Mouse (Mus musculus): Measurements from ENCODE around the gene Ggt5. TPM values are rescaled to one million over a fixed set of nuclear protein-coding genes. Genes with fewer than 3 reads are reported as not detected.

The Ggt5 gene
- total RNA-seq, 1 experiment, result 0.36 TPM

GRCm38 (mm10) chr10:75589651-75590050 lies 511 bp downstream of the Ggt5 start:
- Histone ChIP-seq H3K9me3 (ENCODE audit: control insufficient read depth, insufficient read depth, low read depth, low read length) (no peaks in the 10 kb centered on the region), H3K9ac (ENCODE audit: insufficient read depth, low read depth, low read length, poor library complexity, severe bottlenecking) (no peak overlapping the region), H3K4me1 (ENCODE audit: control insufficient read depth in 2 of 2, insufficient read depth in 2 of 2, low read length in 2 of 2, poor library complexity in 1 of 2) (peaks cover 0 to 5% of the 10 kb centered on the region in 2 experiments; a peak in 1 of 4 replicates), H3K36me3 (ENCODE audit: control insufficient read depth, insufficient read depth, low read length, poor library complexity, severe bottlenecking) (no peaks in the 10 kb centered on the region), H3K27ac (ENCODE audit: insufficient read depth, low read depth, low read length, poor library complexity, severe bottlenecking) (no peak overlapping the region), H3K4me3 (ENCODE audit: insufficient read depth in 1 of 2, low read depth in 1 of 2, low read length in 2 of 2, poor library complexity in 1 of 2, severe bottlenecking in 1 of 2) (no peak overlapping the region)
- no peak for DNase-seq (ENCODE audit: low read depth, low spot score)
- in situ Hi-C loops (cut with MboI; ENCODE audit: low sequenced_read_pairs in 2 of 2, unreplicated experiment in 2 of 2), result loop anchor here (10.0 to 25.0 kb wide), 2 partner anchors 365 to 373 kb away; partner anchors contain the start of gene Gm5134 (in 2 of the 2)
- TF ChIP-seq ZNF384 (IDR thresholded peaks at IDR 0.05; ENCODE audit: low read depth, low read length) (no peak), ZC3H11A (IDR thresholded peaks at IDR 0.05; ENCODE audit: borderline replicate concordance, low read depth, low read length) (no peak), CHD2 (IDR thresholded peaks at IDR 0.05; ENCODE audit: low read depth, low read length) (no peak), MAFK (IDR thresholded peaks at IDR 0.05; ENCODE audit: insufficient read depth, low read depth, low read length) (no peak), HCFC1 (IDR thresholded peaks at IDR 0.05; ENCODE audit: borderline replicate concordance, insufficient read depth, low read length) (no peak)

- no peaks in the 10 kb centered on the region for H3K36me3 ChIP-seq (ENCODE audit: control insufficient read depth, insufficient read depth, low read length, poor library complexity, severe bottlenecking)
- in situ Hi-C loops (cut with MboI; ENCODE audit: low sequenced_read_pairs in 2 of 2, unreplicated experiment in 2 of 2), result loop anchor here (10.0 to 25.0 kb wide), 2 partner anchors 363 to 371 kb away; partner anchors contain the start of gene Gm5134 (in 2 of the 2)
- H3K27ac ChIP-seq (ENCODE audit: insufficient read depth, low read depth, low read length, poor library complexity, severe bottlenecking), result no peak overlapping the region
- H3K4me1 ChIP-seq (ENCODE audit: control insufficient read depth in 2 of 2, insufficient read depth in 2 of 2, low read length in 2 of 2, poor library complexity in 1 of 2), result no peaks in the 10 kb centered on the region; a peak in 1 of 4 replicates
- H3K4me3 ChIP-seq (ENCODE audit: insufficient read depth in 1 of 2, low read depth in 1 of 2, low read length in 2 of 2, poor library complexity in 1 of 2, severe bottlenecking in 1 of 2), result no peak overlapping the region
- TF ChIP-seq MAFK (IDR thresholded peaks at IDR 0.05; ENCODE audit: insufficient read depth, low read depth, low read length) (no peak), HCFC1 (IDR thresholded peaks at IDR 0.05; ENCODE audit: borderline replicate concordance, insufficient read depth, low read length) (no peak), ZNF384 (IDR thresholded peaks at IDR 0.05; ENCODE audit: low read depth, low read length) (no peak)
- H3K9ac ChIP-seq (ENCODE audit: insufficient read depth, low read depth, low read length, poor library complexity, severe bottlenecking), result no peak overlapping the region
- no peak for DNase-seq (ENCODE audit: low read depth, low spot score)
- H3K9me3 ChIP-seq (ENCODE audit: control insufficient read depth, insufficient read depth, low read depth, low read length), result no peaks in the 10 kb centered on the region
These were observed 2.2 kb downstream of the Ggt5 start for GRCm38 (mm10) chr10:75591211-75591894.

- no peak overlapping the region for H3K4me3 ChIP-seq (ENCODE audit: insufficient read depth in 1 of 2, low read depth in 1 of 2, low read length in 2 of 2, poor library complexity in 1 of 2, severe bottlenecking in 1 of 2)
- no peaks in the 10 kb centered on the region for H3K9me3 ChIP-seq (ENCODE audit: control insufficient read depth, insufficient read depth, low read depth, low read length)
- no peak for TF ChIP-seq ZC3H11A (IDR thresholded peaks at IDR 0.05; ENCODE audit: borderline replicate concordance, low read depth, low read length)
- no peak for TF ChIP-seq MAFK (IDR thresholded peaks at IDR 0.05; ENCODE audit: insufficient read depth, low read depth, low read length)
- DNase-seq (ENCODE audit: low read depth, low spot score), result no peak
- H3K4me1 ChIP-seq (ENCODE audit: control insufficient read depth in 2 of 2, insufficient read depth in 2 of 2, low read length in 2 of 2, poor library complexity in 1 of 2), result no peaks in the 10 kb centered on the region; a peak in 1 of 4 replicates
- H3K27ac ChIP-seq (ENCODE audit: insufficient read depth, low read depth, low read length, poor library complexity, severe bottlenecking), result no peak overlapping the region
- no peak overlapping the region for H3K9ac ChIP-seq (ENCODE audit: insufficient read depth, low read depth, low read length, poor library complexity, severe bottlenecking)
- in situ Hi-C loops (cut with MboI; ENCODE audit: low sequenced_read_pairs in 2 of 2, unreplicated experiment in 2 of 2), result loop anchor here (10.0 to 25.0 kb wide), 2 partner anchors 362 to 370 kb away; partner anchors contain the start of gene Gm5134 (in 2 of the 2)
- no peaks in the 10 kb centered on the region for H3K36me3 ChIP-seq (ENCODE audit: control insufficient read depth, insufficient read depth, low read length, poor library complexity, severe bottlenecking)
These were observed 3.4 kb downstream of the Ggt5 start for GRCm38 (mm10) chr10:75592585-75592984.

- in situ Hi-C loops (cut with MboI; ENCODE audit: low sequenced_read_pairs in 2 of 2, unreplicated experiment in 2 of 2), result loop anchor here (10.0 to 25.0 kb wide), 2 partner anchors 359 to 366 kb away; partner anchors contain the start of gene Gm5134 (in 2 of the 2)
- H3K36me3 ChIP-seq (ENCODE audit: control insufficient read depth, insufficient read depth, low read length, poor library complexity, severe bottlenecking), result no peaks in the 10 kb centered on the region
- DNase-seq (ENCODE audit: low read depth, low spot score), result no peak
- no peak overlapping the region for H3K9ac ChIP-seq (ENCODE audit: insufficient read depth, low read depth, low read length, poor library complexity, severe bottlenecking)
- no peak overlapping the region for H3K4me3 ChIP-seq (ENCODE audit: insufficient read depth in 1 of 2, low read depth in 1 of 2, low read length in 2 of 2, poor library complexity in 1 of 2, severe bottlenecking in 1 of 2)
- H3K27ac ChIP-seq (ENCODE audit: insufficient read depth, low read depth, low read length, poor library complexity, severe bottlenecking), result no peak overlapping the region
- H3K4me1 ChIP-seq (ENCODE audit: control insufficient read depth in 2 of 2, insufficient read depth in 2 of 2, low read length in 2 of 2, poor library complexity in 1 of 2), result no peaks in the 10 kb centered on the region
- TF ChIP-seq ZNF384 (IDR thresholded peaks at IDR 0.05; ENCODE audit: low read depth, low read length) (no peak), HCFC1 (IDR thresholded peaks at IDR 0.05; ENCODE audit: borderline replicate concordance, insufficient read depth, low read length) (no peak), CHD2 (IDR thresholded peaks at IDR 0.05; ENCODE audit: low read depth, low read length) (no peak), MAFK (IDR thresholded peaks at IDR 0.05; ENCODE audit: insufficient read depth, low read depth, low read length) (no peak)
- no peaks in the 10 kb centered on the region for H3K9me3 ChIP-seq (ENCODE audit: control insufficient read depth, insufficient read depth, low read depth, low read length)
These were observed 6.8 kb downstream of the Ggt5 start for GRCm38 (mm10) chr10:75595981-75596380.

All from ES-E14 (cell line).